Comparison of ENCODE assay signal across 8 mouse cellular contexts in genomic region chr7:16815351-16815941, GRCm38 (mm10). TPM values are rescaled to one million over a fixed set of nuclear protein-coding genes. Genes with fewer than 3 reads are reported as not detected.
A peak's percentile ranks its signal among the peaks of the same experiment; 100 is the strongest.
DNase-seq lines count a peak whose midpoint lies in the region; ATAC-seq and TF ChIP-seq lines count a peak whose summit lies in the region.

Strn4 (plus strand) TSS chr7:16815889.

- no peaks in the 10 kb centered on the region for H3K9me3 ChIP-seq in heart, embryonic 11.5 days (replicated peaks; ENCODE audit: control insufficient read depth, low read length)
- H3K9me3 ChIP-seq in midbrain, embryonic 12.5 days: no peaks in the 10 kb centered on the region

- no peaks in the 10 kb centered on the region for H3K27me3 ChIP-seq in heart, adult 2 months (ENCODE audit: control insufficient read depth, insufficient read depth, low read length)
- peaks cover 20% of the 10 kb centered on the region for H3K27me3 ChIP-seq in heart, embryonic 11.5 days (ENCODE audit: control insufficient read depth, insufficient read depth, low read length)
- peaks cover 34% of the 10 kb centered on the region for H3K27me3 ChIP-seq in midbrain, embryonic 12.5 days

- peak within 1 kb of the TSS; percentile 99 for H3K4me2 ChIP-seq in heart, embryonic 11.5 days
- H3K4me2 ChIP-seq in midbrain, embryonic 12.5 days (replicated peaks): peak within 1 kb of the TSS; percentile 85

- TF ChIP-seq EP300 in heart, adult 2 months (IDR thresholded peaks at IDR 0.05; ENCODE audit: insufficient read depth, low read depth, low read length): no peak

- H3K9ac ChIP-seq in heart, adult 2 months (ENCODE audit: low read depth, low read length): peak within 1 kb of the TSS; percentile 100
- peak within 1 kb of the TSS; percentile 100 for H3K9ac ChIP-seq in heart, embryonic 11.5 days (ENCODE audit: low read depth, low read length)
- H3K9ac ChIP-seq in midbrain, embryonic 12.5 days (replicated peaks): peak within 1 kb of the TSS; percentile 99

- DNase-seq in heart, adult 2 months: peak in 1 of 2 experiments; percentile 18
- no peak for DNase-seq in heart, adult 11 months
- peak; percentile 87 for DNase-seq in MN1 (ENCODE audit: low spot score)
- DNase-seq in embryo, embryonic 11.5 days (ENCODE audit: low read depth, low spot score): peak; percentile 65
- DNase-seq in layer of hippocampus, postnatal 10 days (ENCODE audit: low spot score in 2 of 2): no peak
- DNase-seq in ovary, adult 18-20 months (ENCODE audit: low spot score): no peak

- WGBS in heart, adult 2 months: 13% methylated on average over 1 of the region's 1 CpGs
- 15% methylated on average over 1 of the region's 1 CpGs for WGBS in heart, embryonic 11.5 days (ENCODE audit: insufficient replicate concordance)
- WGBS in midbrain, embryonic 12.5 days: 0% methylated on average over 1 of the region's 1 CpGs

- TF ChIP-seq POLR2A in heart, adult 2 months (IDR thresholded peaks at IDR 0.05; ENCODE audit: insufficient read depth, low read depth, low read length): no peak

- peak within 1 kb of the TSS; percentile 99 for H3K4me3 ChIP-seq in heart, adult 2 months
- H3K4me3 ChIP-seq in heart, embryonic 11.5 days (ENCODE audit: low read depth, low read length): peak within 1 kb of the TSS; percentile 95
- peak within 1 kb of the TSS; percentile 94 for H3K4me3 ChIP-seq in midbrain, embryonic 12.5 days

- peaks cover 22% of the 10 kb centered on the region for H3K4me1 ChIP-seq in heart, adult 2 months (ENCODE audit: control insufficient read depth, insufficient read depth, low read length)
- H3K4me1 ChIP-seq in heart, embryonic 11.5 days (ENCODE audit: control insufficient read depth, insufficient read depth, low read length): peaks cover 48% of the 10 kb centered on the region
- H3K4me1 ChIP-seq in midbrain, embryonic 12.5 days: peaks cover 71% of the 10 kb centered on the region

- H3K36me3 ChIP-seq in heart, adult 2 months (ENCODE audit: control insufficient read depth, insufficient read depth, low read length): peaks cover 6% of the 10 kb centered on the region; the same call in 1 of the 2 replicates
- peaks cover 4% of the 10 kb centered on the region for H3K36me3 ChIP-seq in heart, embryonic 11.5 days (ENCODE audit: control insufficient read depth, insufficient read depth, low read length)
- peaks cover 17% of the 10 kb centered on the region; the same call in 1 of the 2 replicates for H3K36me3 ChIP-seq in midbrain, embryonic 12.5 days

- H3K79me2 ChIP-seq in heart, adult 2 months (replicated peaks; ENCODE audit: control insufficient read depth, insufficient read depth, low read length): peaks cover 7% of the 10 kb centered on the region

- peak within 1 kb of the TSS; percentile 99 for H3K27ac ChIP-seq in heart, adult 2 months
- peak within 1 kb of the TSS; percentile 93 for H3K27ac ChIP-seq in heart, embryonic 11.5 days (ENCODE audit: low read depth, low read length)
- peak within 1 kb of the TSS; percentile 99 for H3K27ac ChIP-seq in midbrain, embryonic 12.5 days (replicated peaks)

- intact Hi-C loops in heart, adult 2 months (cut with DNase I): no loop called here

- TF ChIP-seq CTCF in heart, adult 2 months (IDR thresholded peaks at IDR 0.05): no peak

- no peak for ATAC-seq in heart, embryonic 11.5 days (replicated peaks; ENCODE audit: insufficient number of reproducible peaks, low FRiP score, low TSS enrichment)
- ATAC-seq in midbrain, embryonic 12.5 days (ENCODE audit: low FRiP score, low read depth): peak; percentile 77

RNA-seq across cellular contexts. Expression of gene Strn4, which starts in this region (rescaled TPM):
- 10 to 100 TPM; 55.5 to 56.2 TPM for total RNA-seq in heart, adult 2 months (2021)
- polyA plus RNA-seq in heart, adult 2 months (2012; rRNA removed): 94.2 and 101 TPM in 2 replicates
- 81.4 and 86.8 TPM in 2 replicates for polyA plus RNA-seq in heart, embryonic 11.5 days (2014; fragmentation: Nextera tagmentation; extraction: Ambion mirVana)
- total RNA-seq in layer of hippocampus, postnatal 10 days (2021): 100 to 1,000 TPM; 260 to 286 TPM
- polyA plus RNA-seq in midbrain, embryonic 12.5 days (2016; fragmentation: Nextera tagmentation; extraction: Ambion mirVana): 191 and 196 TPM in 2 replicates

Comparison
In these comparisons a context has a peak if more than half of its experiments do, and no peak if none do; other contexts are left out.
1. RNA of gene Strn4 (total RNA-seq): 260 to 286 TPM in layer of hippocampus, postnatal 10 days; 55.5 to 56.2 TPM in heart, adult 2 months; every median in the first group is over 4 times any median in the second.
2. DNase-seq: peak in MN1 (single experiment) and embryo, embryonic 11.5 days (single experiment); none in heart, adult 11 months (single experiment), layer of hippocampus, postnatal 10 days (0 of 2) and ovary, adult 18-20 months (single experiment).
3. Peak in every context shown above with its lines, with median percentiles within 50 percentile points of each other: H3K27ac ChIP-seq, H3K4me3 ChIP-seq and H3K9ac ChIP-seq.